Mouse (Mus musculus): ENCODE results near the gene Enho.
A peak's percentile ranks its signal among the peaks of the same experiment; 100 is the strongest.
"Not testable (repeated sequence)": the region's sequence is repeated elsewhere in the genome, so short reads cannot be mapped to it uniquely, and the experiment has no call there.

Gene Enho

GRCm38 (mm10) chr4:41639913-41640507 lies at the start of gene Enho:
Enho (minus strand) TSS chr4:41640324.
- DNase-seq, result peak; percentile 95

- DNase-seq, result not testable (repeated sequence)
Measured at GRCm38 (mm10) chr4:41688562-41688961, 48.4 kb upstream of the Enho start.

GRCm38 (mm10) chr4:41685882-41686492 lies 45.9 kb upstream of the Enho start:
- DNase-seq, result not testable (repeated sequence)

GRCm38 (mm10) chr4:41684931-41685453 lies 44.9 kb upstream of the Enho start:
- DNase-seq, result not testable (repeated sequence)

- DNase-seq, result not testable (repeated sequence)
Measured at GRCm38 (mm10) chr4:41684131-41684930, 44.2 kb upstream of the Enho start.

- DNase-seq, result not testable (repeated sequence)
Measured at GRCm38 (mm10) chr4:41683303-41683702, 43.2 kb upstream of the Enho start.

GRCm38 (mm10) chr4:41682789-41683188 lies 42.7 kb upstream of the Enho start:
- DNase-seq, result no peak

GRCm38 (mm10) chr4:41681947-41682346 lies 41.8 kb upstream of the Enho start:
- DNase-seq, result no peak

GRCm38 (mm10) chr4:41681176-41681575 lies 41.1 kb upstream of the Enho start:
- no peak for DNase-seq

- no peak for DNase-seq
Measured at GRCm38 (mm10) chr4:41679291-41679690, 39.2 kb upstream of the Enho start.

GRCm38 (mm10) chr4:41678863-41679262 lies 38.7 kb upstream of the Enho start:
- DNase-seq, result no peak

GRCm38 (mm10) chr4:41677006-41677629 lies 37.0 kb upstream of the Enho start:
- DNase-seq, result no peak

GRCm38 (mm10) chr4:41676248-41677005 lies 36.3 kb upstream of the Enho start:
- DNase-seq, result no peak

GRCm38 (mm10) chr4:41673186-41673585 lies 33.1 kb upstream of the Enho start:
- DNase-seq, result no peak

GRCm38 (mm10) chr4:41672522-41672963 lies 32.4 kb upstream of the Enho start:
- no peak for DNase-seq

- no peak for DNase-seq
Measured at GRCm38 (mm10) chr4:41671963-41672480, 31.9 kb upstream of the Enho start.

- DNase-seq, result no peak
Measured at GRCm38 (mm10) chr4:41671500-41671899, 31.4 kb upstream of the Enho start.

- DNase-seq, result no peak
Measured at GRCm38 (mm10) chr4:41670836-41671235, 30.7 kb upstream of the Enho start.

GRCm38 (mm10) chr4:41666646-41667045 lies 26.5 kb upstream of the Enho start:
- no peak for DNase-seq

GRCm38 (mm10) chr4:41665009-41665675 lies 25.0 kb upstream of the Enho start:
- DNase-seq, result no peak

- DNase-seq, result no peak
Measured at GRCm38 (mm10) chr4:41664533-41664932, 24.4 kb upstream of the Enho start.

- DNase-seq, result no peak
Measured at GRCm38 (mm10) chr4:41663614-41664013, 23.5 kb upstream of the Enho start.

Data from right cerebral cortex, postnatal 25 days (tissue).